Mouse (Mus musculus): ENCODE results near the gene Clec11a. TPM values are rescaled to one million over a fixed set of nuclear protein-coding genes. Genes with fewer than 3 reads are reported as not detected.

Clec11a gene
- total RNA-seq, 1 experiment = 2.2 TPM

GRCm38 (mm10) chr7:44351881-44352749 is 45.4 kb upstream of the Clec11a start:
- no peaks in the 10 kb centered on the region; the same call in 1 of the 2 replicates for H3K36me3 ChIP-seq (ENCODE audit: control insufficient read depth, insufficient read depth, low read length, poor library complexity, severe bottlenecking)
- TF ChIP-seq CHD2 (IDR thresholded peaks at IDR 0.05; ENCODE audit: low read depth, low read length) = no peak
- no peak for DNase-seq (ENCODE audit: low read depth, low spot score)
- no peak overlapping the region for H3K27ac ChIP-seq (ENCODE audit: insufficient read depth, low read depth, low read length, poor library complexity, severe bottlenecking)
- peak overlapping the region; percentile 37; the same call in 1 of the 2 replicates for H3K9ac ChIP-seq (ENCODE audit: insufficient read depth, low read depth, low read length, poor library complexity, severe bottlenecking)
- no peaks in the 10 kb centered on the region for H3K9me3 ChIP-seq (ENCODE audit: control insufficient read depth, insufficient read depth, low read depth, low read length)
- peak overlapping the region; percentile 24 to 57; a peak in 3 of 4 replicates for H3K4me3 ChIP-seq (ENCODE audit: insufficient read depth in 1 of 2, low read depth in 1 of 2, low read length in 2 of 2, poor library complexity in 1 of 2, severe bottlenecking in 1 of 2)
- H3K4me1 ChIP-seq (ENCODE audit: control insufficient read depth in 2 of 2, insufficient read depth in 2 of 2, low read length in 2 of 2, poor library complexity in 1 of 2) = peaks cover 2 to 33% of the 10 kb centered on the region in 2 experiments; a peak in 2 of 4 replicates
- in situ Hi-C loops (cut with MboI; ENCODE audit: low sequenced_read_pairs in 2 of 2, unreplicated experiment in 2 of 2) = loop anchor here in 1 of 2 experiments (10.0 kb wide), 1 partner anchor 87 kb away; the partner anchor contains the start of gene Gm15517

- TF ChIP-seq ZC3H11A (IDR thresholded peaks at IDR 0.05; ENCODE audit: borderline replicate concordance, low read depth, low read length) (peak; percentile 56), MAFK (IDR thresholded peaks at IDR 0.05; ENCODE audit: insufficient read depth, low read depth, low read length) (no peak)
- H3K4me1 ChIP-seq (ENCODE audit: control insufficient read depth in 2 of 2, insufficient read depth in 2 of 2, low read length in 2 of 2, poor library complexity in 1 of 2) = peaks cover 2 to 29% of the 10 kb centered on the region in 2 experiments; a peak in 2 of 4 replicates
- DNase-seq (ENCODE audit: low read depth, low spot score) = peak; percentile 93
- H3K9me3 ChIP-seq (ENCODE audit: control insufficient read depth, insufficient read depth, low read depth, low read length) = no peaks in the 10 kb centered on the region
- H3K36me3 ChIP-seq (ENCODE audit: control insufficient read depth, insufficient read depth, low read length, poor library complexity, severe bottlenecking) = no peaks in the 10 kb centered on the region; the same call in 1 of the 2 replicates
- peak overlapping the region; percentile 5 to 57; a peak in 3 of 4 replicates for H3K4me3 ChIP-seq (ENCODE audit: insufficient read depth in 1 of 2, low read depth in 1 of 2, low read length in 2 of 2, poor library complexity in 1 of 2, severe bottlenecking in 1 of 2)
- in situ Hi-C loops (cut with MboI; ENCODE audit: low sequenced_read_pairs in 2 of 2, unreplicated experiment in 2 of 2) = loop anchor here in 1 of 2 experiments (10.0 kb wide), 1 partner anchor 86 kb away; the partner anchor contains the start of gene Gm15517
- H3K9ac ChIP-seq (ENCODE audit: insufficient read depth, low read depth, low read length, poor library complexity, severe bottlenecking) = peak overlapping the region; percentile 51; the same call in 1 of the 2 replicates
- H3K27ac ChIP-seq (ENCODE audit: insufficient read depth, low read depth, low read length, poor library complexity, severe bottlenecking) = no peak overlapping the region
Measured at GRCm38 (mm10) chr7:44350957-44351711, 44.4 kb upstream of the Clec11a start.

DNA sequence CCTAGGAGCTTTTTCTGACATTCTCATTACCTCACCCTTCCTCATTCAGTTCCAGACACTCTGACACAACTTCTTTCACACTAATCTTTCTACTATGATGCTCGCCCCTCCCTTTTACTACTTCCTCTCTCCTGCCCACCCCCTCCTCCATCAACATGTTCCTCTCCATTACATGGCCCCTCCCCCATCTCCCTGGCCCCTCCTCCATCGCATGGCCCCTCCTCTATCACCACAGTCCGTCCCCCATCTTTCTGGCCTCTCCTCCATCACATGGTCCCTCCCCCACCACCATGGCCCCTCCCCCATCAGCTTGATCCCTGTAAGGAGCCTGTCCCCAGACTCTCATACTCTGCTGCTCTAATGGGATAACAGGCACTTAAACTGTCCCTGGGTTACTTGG is 42.3 kb upstream of the Clec11a start:
- Histone ChIP-seq H3K27ac (ENCODE audit: insufficient read depth, low read depth, low read length, poor library complexity, severe bottlenecking) (no peak overlapping the region), H3K36me3 (ENCODE audit: control insufficient read depth, insufficient read depth, low read length, poor library complexity, severe bottlenecking) (peaks cover 2% of the 10 kb centered on the region; the same call in 1 of the 2 replicates), H3K9ac (ENCODE audit: insufficient read depth, low read depth, low read length, poor library complexity, severe bottlenecking) (no peak overlapping the region), H3K4me1 (ENCODE audit: control insufficient read depth in 2 of 2, insufficient read depth in 2 of 2, low read length in 2 of 2, poor library complexity in 1 of 2) (peaks cover 0 to 33% of the 10 kb centered on the region in 2 experiments; a peak in 2 of 4 replicates), H3K9me3 (ENCODE audit: control insufficient read depth, insufficient read depth, low read depth, low read length) (no peaks in the 10 kb centered on the region), H3K4me3 (ENCODE audit: insufficient read depth in 1 of 2, low read depth in 1 of 2, low read length in 2 of 2, poor library complexity in 1 of 2, severe bottlenecking in 1 of 2) (no peak overlapping the region)
- DNase-seq (ENCODE audit: low read depth, low spot score) = peak; percentile 90
- TF ChIP-seq MAFK (IDR thresholded peaks at IDR 0.05; ENCODE audit: insufficient read depth, low read depth, low read length) (no peak), CHD2 (IDR thresholded peaks at IDR 0.05; ENCODE audit: low read depth, low read length) (no peak), ZC3H11A (IDR thresholded peaks at IDR 0.05; ENCODE audit: borderline replicate concordance, low read depth, low read length) (no peak), HCFC1 (IDR thresholded peaks at IDR 0.05; ENCODE audit: borderline replicate concordance, insufficient read depth, low read length) (no peak), ZNF384 (IDR thresholded peaks at IDR 0.05; ENCODE audit: low read depth, low read length) (no peak)
- in situ Hi-C loops (cut with MboI; ENCODE audit: low sequenced_read_pairs in 2 of 2, unreplicated experiment in 2 of 2) = loop anchor here in 1 of 2 experiments (10.0 kb wide), 1 partner anchor 84 kb away; the partner anchor contains the start of gene Gm15517

- in situ Hi-C loops (cut with MboI; ENCODE audit: low sequenced_read_pairs in 2 of 2, unreplicated experiment in 2 of 2) = loop anchor here in 1 of 2 experiments (10.0 kb wide), 1 partner anchor 80 kb away; the partner anchor contains the start of gene Gm15517
- H3K36me3 ChIP-seq (ENCODE audit: control insufficient read depth, insufficient read depth, low read length, poor library complexity, severe bottlenecking) = peaks cover 2% of the 10 kb centered on the region; the same call in 1 of the 2 replicates
Measured at GRCm38 (mm10) chr7:44344622-44345021, 37.9 kb upstream of the Clec11a start.

More at GRCm38 (mm10) chr7:44344622-44345021, 37.9 kb upstream of the Clec11a start:
- Histone ChIP-seq H3K9ac (ENCODE audit: insufficient read depth, low read depth, low read length, poor library complexity, severe bottlenecking) (no peak overlapping the region), H3K4me1 (ENCODE audit: control insufficient read depth in 2 of 2, insufficient read depth in 2 of 2, low read length in 2 of 2, poor library complexity in 1 of 2) (peaks cover 4 to 27% of the 10 kb centered on the region in 2 experiments; a peak in 3 of 4 replicates), H3K9me3 (ENCODE audit: control insufficient read depth, insufficient read depth, low read depth, low read length) (no peaks in the 10 kb centered on the region), H3K4me3 (ENCODE audit: insufficient read depth in 1 of 2, low read depth in 1 of 2, low read length in 2 of 2, poor library complexity in 1 of 2, severe bottlenecking in 1 of 2) (no peak overlapping the region), H3K27ac (ENCODE audit: insufficient read depth, low read depth, low read length, poor library complexity, severe bottlenecking) (no peak overlapping the region)
- DNase-seq (ENCODE audit: low read depth, low spot score) = no peak
- TF ChIP-seq HCFC1 (IDR thresholded peaks at IDR 0.05; ENCODE audit: borderline replicate concordance, insufficient read depth, low read length) (no peak), ZC3H11A (IDR thresholded peaks at IDR 0.05; ENCODE audit: borderline replicate concordance, low read depth, low read length) (no peak), CHD2 (IDR thresholded peaks at IDR 0.05; ENCODE audit: low read depth, low read length) (no peak), ZNF384 (IDR thresholded peaks at IDR 0.05; ENCODE audit: low read depth, low read length) (no peak), MAFK (IDR thresholded peaks at IDR 0.05; ENCODE audit: insufficient read depth, low read depth, low read length) (no peak)
